Comparison of ENCODE assay signal across 8 mouse cellular contexts in the genomic region with DNA sequence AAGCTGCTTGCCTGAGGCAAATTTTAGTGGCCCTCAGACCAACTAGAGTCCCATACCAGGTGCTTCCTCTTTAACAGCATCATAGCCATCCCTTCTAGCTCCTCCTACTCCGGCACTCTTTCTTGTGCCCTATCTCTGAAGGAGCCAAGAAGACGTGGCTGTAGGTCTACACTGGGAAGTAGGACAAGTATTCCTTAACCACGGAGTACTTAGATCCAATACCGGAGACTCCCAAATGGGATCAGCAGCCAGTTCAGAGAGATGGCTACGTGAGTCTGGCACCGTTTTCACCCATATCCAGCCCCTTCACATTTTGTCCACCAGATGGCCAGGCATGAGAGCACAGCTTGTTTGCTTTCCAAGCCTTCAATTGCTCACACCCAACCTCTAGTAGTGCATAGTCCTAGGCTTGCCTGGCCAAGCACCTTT. TPM values are rescaled to one million over a fixed set of nuclear protein-coding genes. Genes with fewer than 3 reads are reported as not detected.
DNase-seq lines count a peak whose midpoint lies in the region; ATAC-seq and TF ChIP-seq lines count a peak whose summit lies in the region.

No protein-coding gene starts in this region.

- no peak overlapping the region for H3K4me3 ChIP-seq in intestine, embryonic 15.5 days (replicated peaks)
- peak overlapping the region; percentile 89 for H3K4me3 ChIP-seq in liver, postnatal 0 days (ENCODE audit: low read depth, low read length)
- H3K4me3 ChIP-seq in neural tube, embryonic 13.5 days: 0 out of 2 replicates have a peak overlapping the region, but pooled peaks have one; percentile 83

- peaks cover 37% of the 10 kb centered on the region for H3K36me3 ChIP-seq in intestine, embryonic 15.5 days
- peaks cover 48% of the 10 kb centered on the region for H3K36me3 ChIP-seq in liver, postnatal 0 days (replicated peaks; ENCODE audit: insufficient read depth, low read length)
- H3K36me3 ChIP-seq in neural tube, embryonic 13.5 days: peaks cover 43% of the 10 kb centered on the region

- peak overlapping the region; percentile 98 for H3K4me2 ChIP-seq in intestine, embryonic 15.5 days (replicated peaks)
- peak overlapping the region; percentile 94 for H3K4me2 ChIP-seq in liver, postnatal 0 days (ENCODE audit: low read depth, low read length)
- peak overlapping the region; percentile 98 for H3K4me2 ChIP-seq in neural tube, embryonic 13.5 days

- no peaks in the 10 kb centered on the region for H3K27me3 ChIP-seq in intestine, embryonic 15.5 days (replicated peaks)
- no peaks in the 10 kb centered on the region for H3K27me3 ChIP-seq in liver, postnatal 0 days (ENCODE audit: insufficient read depth, low read length)
- no peaks in the 10 kb centered on the region for H3K27me3 ChIP-seq in neural tube, embryonic 13.5 days

- peaks cover 32% of the 10 kb centered on the region for H3K4me1 ChIP-seq in intestine, embryonic 15.5 days (replicated peaks)
- peaks cover 64% of the 10 kb centered on the region for H3K4me1 ChIP-seq in liver, postnatal 0 days (ENCODE audit: insufficient read depth)
- H3K4me1 ChIP-seq in neural tube, embryonic 13.5 days (replicated peaks): peaks cover 40% of the 10 kb centered on the region

- no peak for ATAC-seq in intestine, embryonic 15.5 days
- peak; percentile 17 for ATAC-seq in liver, postnatal 0 days
- ATAC-seq in neural tube, embryonic 13.5 days (ENCODE audit: low read depth): no peak

- 49% methylated on average over 6 of the region's 6 CpGs for WGBS in intestine, embryonic 15.5 days
- 35% methylated on average over 6 of the region's 6 CpGs for WGBS in liver, postnatal 0 days (ENCODE audit: insufficient replicate concordance)
- 71% methylated on average over 6 of the region's 6 CpGs for WGBS in neural tube, embryonic 13.5 days

- TF ChIP-seq EP300 in liver, postnatal 0 days (IDR thresholded peaks at IDR 0.05; ENCODE audit: low read depth): no peak

- peak; percentile 85 for TF ChIP-seq CTCF in liver, postnatal 0 days (IDR thresholded peaks at IDR 0.05; ENCODE audit: low read depth)

- no peak overlapping the region for H3K27ac ChIP-seq in intestine, embryonic 15.5 days
- peak overlapping the region; percentile 99 for H3K27ac ChIP-seq in liver, postnatal 0 days (ENCODE audit: low read depth)
- no peak overlapping the region for H3K27ac ChIP-seq in neural tube, embryonic 13.5 days (replicated peaks)

- peak; percentile 48 for DNase-seq in spleen, adult 12 weeks (ENCODE audit: low spot score)
- no peak for DNase-seq in spleen, adult 18-20 months
- peak; percentile 88 for DNase-seq in cerebellum, adult 9-10 months
- DNase-seq in gastrocnemius, postnatal 10 days: peak; percentile 41
- DNase-seq in liver, postnatal 0 days: peak; percentile 67
- DNase-seq in frontal cortex, postnatal 25 days (ENCODE audit: low spot score in 2 of 2): no peak

- no peak overlapping the region for H3K9ac ChIP-seq in intestine, embryonic 15.5 days
- peak overlapping the region; percentile 98 for H3K9ac ChIP-seq in liver, postnatal 0 days (replicated peaks)
- H3K9ac ChIP-seq in neural tube, embryonic 13.5 days: peak overlapping the region; percentile 99

- no peaks in the 10 kb centered on the region for H3K9me3 ChIP-seq in intestine, embryonic 15.5 days
- no peaks in the 10 kb centered on the region for H3K9me3 ChIP-seq in liver, postnatal 0 days (ENCODE audit: low read length)
- no peaks in the 10 kb centered on the region for H3K9me3 ChIP-seq in neural tube, embryonic 13.5 days

RNA-seq across cellular contexts. Expression of a gene that starts 3.1 kb away (rescaled TPM):
- 10 to 100 TPM; 34.8 to 45.3 TPM for total RNA-seq in gastrocnemius, postnatal 10 days (2021)
- polyA plus RNA-seq in intestine, embryonic 15.5 days (2015; fragmentation: Nextera tagmentation; extraction: Ambion mirVana): 57.8 and 71.7 TPM in 2 replicates
- polyA plus RNA-seq in liver, postnatal 0 days (2015; fragmentation: Nextera tagmentation; extraction: Ambion mirVana): 40.2 and 40.4 TPM in 2 replicates
- polyA plus RNA-seq in neural tube, embryonic 13.5 days (2015; fragmentation: Nextera tagmentation; extraction: Ambion mirVana): 68.6 and 76.6 TPM in 2 replicates

RNA-seq across cellular contexts. Expression of a gene that starts 54.2 kb away (rescaled TPM):
- 1 to 10 TPM; 7.8 to 8.5 TPM for total RNA-seq in gastrocnemius, postnatal 10 days (2021)
- 29.6 and 29.9 TPM in 2 replicates for polyA plus RNA-seq in intestine, embryonic 15.5 days (2015; fragmentation: Nextera tagmentation; extraction: Ambion mirVana)
- 9.9 and 13.2 TPM in 2 replicates for polyA plus RNA-seq in liver, postnatal 0 days (2015; fragmentation: Nextera tagmentation; extraction: Ambion mirVana)
- 32.0 and 35.4 TPM in 2 replicates for polyA plus RNA-seq in neural tube, embryonic 13.5 days (2015; fragmentation: Nextera tagmentation; extraction: Ambion mirVana)

Comparison
In these comparisons a context has a peak if more than half of its experiments do, and no peak if none do; other contexts are left out.
1. DNase-seq: peak in spleen, adult 12 weeks (single experiment), cerebellum, adult 9-10 months (single experiment), gastrocnemius, postnatal 10 days (single experiment) and liver, postnatal 0 days (single experiment); none in spleen, adult 18-20 months (0 of 2) and frontal cortex, postnatal 25 days (0 of 2).
2. Peak in every context shown above with its lines, with median percentiles within 50 percentile points of each other: H3K4me2 ChIP-seq.